Mouse (Mus musculus) layer of hippocampus, postnatal 14 days (tissue): ENCODE results near the gene Itpk1. TPM values are rescaled to one million over a fixed set of nuclear protein-coding genes. Genes with fewer than 3 reads are reported as not detected.

Experiments
- DNase-seq, 2 experiments: peaks; one replicate each; pipeline ENCODE4 v3.0.0; 2021 to 2022; ENCODE audit warnings: low spot score in 2 of 2, mixed read lengths in 1 of 2
- total RNA-seq, 2 experiments: library from RNA; stranded (reverse); gene quantifications; 2 replicates each; pipeline ENCODE4 v1.2.3; 2021

Gene Itpk1
- total RNA-seq, 2 experiments from 2014 or later = 57.8 to 67.6 TPM

- DNase-seq = no peak
Measured at GRCm38 (mm10) chr12:102565086-102565485, 139.6 kb downstream of the Itpk1 start.

DNA sequence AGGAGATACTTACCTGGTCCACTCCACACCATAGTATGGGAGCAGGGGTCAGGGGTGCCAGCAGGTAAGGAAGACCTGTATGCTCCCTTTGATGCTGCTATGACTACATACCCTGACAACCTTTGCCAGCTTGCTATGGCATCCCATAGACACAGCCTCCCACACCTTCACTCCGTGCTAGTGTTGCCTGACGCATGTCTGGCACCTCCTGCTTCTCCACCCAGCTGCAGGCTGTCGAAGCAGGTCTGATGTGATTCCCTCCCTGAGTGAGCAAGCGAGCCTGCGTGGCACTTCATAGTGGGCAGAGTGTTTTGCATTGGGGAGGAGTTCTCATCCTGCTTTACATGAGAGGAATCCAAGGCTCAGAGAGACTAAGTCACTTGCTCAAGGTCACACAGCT is 147.4 kb downstream of the Itpk1 start:
- DNase-seq = no peak

GRCm38 (mm10) chr12:102555850-102556249 is 148.9 kb downstream of the Itpk1 start:
- DNase-seq = no peak

GRCm38 (mm10) chr12:102554721-102555516 is 149.8 kb downstream of the Itpk1 start, which contains the start of gene Chga:
TSS of gene Chga (plus strand) at chr12:102554969.
- DNase-seq = peak; percentile 72 to 82

GRCm38 (mm10) chr12:102553705-102554275 is 150.9 kb downstream of the Itpk1 start:
- no peak for DNase-seq

DNA sequence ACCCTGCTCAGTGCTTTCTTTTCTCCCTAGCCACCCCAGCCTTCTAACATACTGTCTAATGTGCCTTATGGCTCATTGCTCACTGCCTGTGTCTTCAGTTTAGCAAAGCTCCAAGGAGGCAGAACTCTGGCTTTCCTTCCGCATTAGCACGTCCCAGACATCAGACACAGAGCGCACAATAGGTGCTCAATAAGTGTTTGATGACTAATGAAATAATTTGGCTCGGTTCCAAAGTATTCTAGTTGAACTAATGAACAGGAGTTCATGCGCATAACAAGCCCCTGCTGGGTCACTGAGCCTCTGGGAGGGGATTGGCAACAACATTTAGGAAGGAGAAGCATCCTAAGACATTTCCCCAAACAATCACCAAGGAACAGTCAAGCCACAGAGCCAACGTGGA is 152.7 kb downstream of the Itpk1 start:
- DNase-seq = no peak

GRCm38 (mm10) chr12:102551186-102551585 is 153.5 kb downstream of the Itpk1 start:
- DNase-seq = no peak

- peak in 1 of 2 experiments; percentile 29 for DNase-seq
Measured at GRCm38 (mm10) chr12:102550529-102550928, 154.2 kb downstream of the Itpk1 start.

- no peak for DNase-seq
Measured at GRCm38 (mm10) chr12:102545122-102545521, 159.6 kb downstream of the Itpk1 start.

GRCm38 (mm10) chr12:102541168-102541567 is 163.6 kb downstream of the Itpk1 start:
- DNase-seq = no peak

DNA sequence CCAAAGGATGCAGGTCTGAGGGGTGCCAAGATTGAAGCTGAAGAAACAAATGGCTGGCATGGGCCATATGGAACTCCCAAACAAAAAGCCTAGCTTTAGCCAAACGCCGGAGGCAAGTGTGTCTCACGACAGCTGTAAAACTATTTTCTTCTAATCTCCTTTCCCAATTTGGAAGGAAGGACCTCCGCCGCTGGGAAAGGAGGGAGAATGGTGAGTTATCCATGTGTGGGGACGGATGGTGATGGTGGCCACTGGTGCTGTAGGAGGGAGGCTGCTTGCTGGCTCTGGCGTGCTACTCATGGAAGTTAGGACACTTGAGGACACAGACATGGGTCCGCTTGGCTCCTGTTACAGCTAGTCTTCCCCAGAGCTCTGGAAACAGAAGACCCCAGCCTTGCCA is 164.5 kb downstream of the Itpk1 start:
- no peak for DNase-seq

DNA sequence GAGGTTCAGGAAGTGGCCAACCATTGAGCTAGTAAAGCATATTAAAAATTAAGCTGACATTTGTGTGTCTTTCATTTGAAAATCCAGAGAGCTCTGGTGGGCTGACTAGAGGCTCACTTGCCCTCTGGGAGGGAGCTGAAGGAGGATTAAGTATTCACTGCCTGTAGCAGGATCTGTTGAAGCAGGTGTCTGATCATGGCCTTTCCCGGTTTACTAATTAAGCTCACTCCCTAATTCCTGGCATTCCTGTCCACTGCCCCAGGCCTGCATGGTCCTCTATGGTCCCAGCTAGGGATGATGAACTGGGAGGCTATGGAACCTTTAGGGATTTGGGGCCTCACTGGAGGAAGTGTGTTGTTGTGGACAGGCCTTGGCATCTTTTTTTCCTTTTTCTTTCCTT is 168.9 kb downstream of the Itpk1 start:
- DNase-seq = no peak

DNA sequence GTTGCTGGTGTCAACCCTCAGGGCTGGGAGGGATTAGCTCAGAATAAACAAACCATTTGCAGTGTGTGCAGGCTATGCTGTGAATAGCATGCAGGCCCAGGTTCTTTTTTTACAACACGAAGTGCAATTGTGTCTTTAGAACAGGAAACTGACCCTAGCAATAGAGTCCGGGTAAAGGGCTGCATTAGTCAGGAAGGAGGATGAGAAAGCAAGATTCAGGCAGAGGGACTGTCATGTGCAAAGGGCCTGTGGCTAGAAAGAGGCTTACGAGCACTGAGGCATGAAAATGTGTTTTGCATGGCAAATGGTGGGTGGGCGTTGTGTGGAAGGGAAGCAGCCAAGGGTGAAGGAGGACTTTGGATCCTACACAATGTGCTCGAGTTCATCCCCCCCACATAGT is 176.7 kb downstream of the Itpk1 start:
- no peak for DNase-seq

- DNase-seq = peak in 1 of 2 experiments; percentile 53
Measured at GRCm38 (mm10) chr12:102524760-102525159, 180.0 kb downstream of the Itpk1 start.

DNA sequence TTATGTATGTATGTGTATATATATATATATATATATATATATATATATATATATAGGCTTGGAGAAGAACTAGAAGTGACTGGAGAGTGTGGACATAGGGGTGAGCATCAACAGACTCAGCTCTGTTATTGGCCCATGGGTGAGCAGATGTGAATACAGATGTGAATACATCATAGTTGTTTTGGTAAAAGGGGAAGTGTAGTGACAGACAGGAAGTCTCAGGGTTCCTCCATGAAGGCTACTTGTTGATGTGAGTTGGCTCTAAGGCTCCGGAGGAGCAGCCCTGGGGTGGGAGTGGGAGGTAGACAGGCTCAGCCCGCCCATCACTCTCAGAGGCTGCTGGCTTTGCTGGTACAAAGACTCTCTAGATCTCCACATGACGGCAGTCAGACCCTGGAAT is 180.5 kb downstream of the Itpk1 start:
- no peak for DNase-seq

DNA sequence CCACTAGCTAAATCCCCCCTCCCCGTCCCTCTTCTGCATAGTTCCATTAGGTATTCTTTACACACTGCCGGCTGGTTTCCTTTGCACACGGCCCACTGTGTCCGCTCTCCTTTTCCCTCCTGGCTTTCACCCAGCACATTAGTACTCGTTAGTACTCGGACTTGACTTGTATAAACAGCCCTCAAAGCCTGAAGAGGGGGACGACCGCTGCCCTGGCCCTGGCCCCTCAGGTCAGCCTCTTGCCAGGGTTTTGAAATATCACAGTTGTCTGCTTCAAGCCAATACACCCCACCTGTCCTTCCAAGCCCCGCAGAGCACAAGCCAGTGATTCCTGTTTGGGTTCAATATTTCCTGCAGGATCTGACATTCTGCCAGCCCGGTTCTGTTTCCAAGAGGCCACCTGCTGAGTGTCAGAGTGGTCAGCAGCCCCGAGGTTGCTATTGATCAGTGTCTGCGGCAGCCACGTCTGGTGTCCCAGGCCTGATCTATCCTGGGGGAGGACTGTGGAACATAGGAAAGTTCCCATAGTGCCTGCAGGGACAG is 182.9 kb downstream of the Itpk1 start:
- DNase-seq = no peak

DNA sequence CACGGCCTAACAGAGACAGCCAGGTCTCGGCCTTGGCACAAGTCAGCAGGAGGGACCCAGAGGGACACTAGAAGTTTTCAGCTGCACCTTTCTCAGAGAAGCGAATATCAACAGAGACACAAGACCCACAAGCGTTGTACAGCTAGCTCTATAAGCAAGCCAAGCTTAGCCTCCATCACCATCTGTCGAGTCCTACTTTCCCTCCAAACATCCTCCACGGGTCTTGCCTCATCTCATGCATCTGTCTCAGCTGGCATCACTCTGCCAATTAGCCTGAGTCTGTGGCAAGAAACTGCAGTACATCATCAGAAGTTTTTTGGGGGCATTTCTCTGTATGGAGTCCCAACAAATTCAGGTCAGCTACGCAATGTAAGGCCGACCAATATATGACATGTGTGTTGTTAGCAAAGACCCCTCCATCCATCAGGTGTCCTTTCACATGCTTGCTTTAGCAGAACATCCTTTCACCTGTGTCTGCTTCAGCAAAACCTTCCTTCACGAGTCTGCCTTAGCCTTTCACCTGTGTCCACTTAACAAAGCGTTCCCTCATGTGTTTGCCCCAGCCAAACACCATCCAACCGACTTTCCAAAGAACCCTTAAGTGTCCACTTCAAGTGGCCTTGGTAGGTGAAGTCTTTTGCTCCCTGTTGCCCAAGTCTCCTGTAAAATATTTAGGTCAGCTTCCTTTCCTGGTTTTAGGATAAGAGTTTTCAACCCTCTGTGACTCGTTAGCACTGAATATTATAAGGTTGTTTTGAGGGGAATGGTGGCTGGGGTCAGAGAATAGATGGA is 184.6 kb downstream of the Itpk1 start:
- no peak for DNase-seq
